Mouse (Mus musculus) megakaryocyte, embryonic 14.5 days (primary cell): ENCODE data around the gene Nudt11.

Experiments used
- FLI1 ChIP-seq: IDR thresholded peaks from 2 replicates; pipeline ENCODE4 v1.6.1; 2012; ENCODE audit warnings: low read length, inconsistent platforms, mixed read lengths
- GATA1 ChIP-seq: IDR thresholded peaks from 3 replicates; pipeline ENCODE4 v1.6.1; 2012; ENCODE audit warnings: mixed read lengths, low read length, inconsistent platforms, borderline replicate concordance

- TF ChIP-seq GATA1 (no peak), FLI1 (no peak)
These were observed 35.9 kb downstream of the Nudt11 start, which contains the start of gene AU022751 for GRCm38 (mm10) chrX:6082954-6083680.
